Mouse (Mus musculus) testis, postnatal 14 days (tissue): ENCODE measurements around the gene Maz.

Experiments
- DNase-seq: peaks from one replicate; pipeline ENCODE4 v3.0.0; 2021; ENCODE audit warnings: low spot score

The Maz gene

GRCm38 (mm10) chr7:127004122-127004875 lies 22.5 kb downstream of the Maz start:
- no peak for DNase-seq

- DNase-seq = no peak
These were observed 23.2 kb downstream of the Maz start for GRCm38 (mm10) chr7:127003620-127004019.

DNA sequence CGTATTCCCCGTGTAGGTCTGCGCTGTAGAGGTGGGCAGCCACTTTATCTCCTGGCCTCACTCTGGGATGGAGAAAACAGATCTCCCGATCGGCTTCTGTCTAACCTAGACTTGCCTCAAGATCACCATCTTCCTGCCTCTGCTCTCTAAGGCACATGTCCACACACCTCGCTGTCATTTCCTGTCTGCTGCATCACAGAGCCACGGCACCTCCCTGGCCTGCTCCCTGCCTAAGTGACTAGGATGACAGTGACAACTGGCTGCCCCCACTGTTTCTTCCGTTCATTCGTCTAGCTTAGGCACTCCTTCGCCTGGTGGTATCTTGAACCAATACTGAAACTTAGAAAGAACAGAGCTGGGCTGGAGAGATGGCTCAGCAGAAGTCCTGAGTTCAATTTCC lies 27.3 kb downstream of the Maz start:
- no peak for DNase-seq

GRCm38 (mm10) chr7:126996449-126996848 lies 30.4 kb downstream of the Maz start:
- no peak for DNase-seq

DNA sequence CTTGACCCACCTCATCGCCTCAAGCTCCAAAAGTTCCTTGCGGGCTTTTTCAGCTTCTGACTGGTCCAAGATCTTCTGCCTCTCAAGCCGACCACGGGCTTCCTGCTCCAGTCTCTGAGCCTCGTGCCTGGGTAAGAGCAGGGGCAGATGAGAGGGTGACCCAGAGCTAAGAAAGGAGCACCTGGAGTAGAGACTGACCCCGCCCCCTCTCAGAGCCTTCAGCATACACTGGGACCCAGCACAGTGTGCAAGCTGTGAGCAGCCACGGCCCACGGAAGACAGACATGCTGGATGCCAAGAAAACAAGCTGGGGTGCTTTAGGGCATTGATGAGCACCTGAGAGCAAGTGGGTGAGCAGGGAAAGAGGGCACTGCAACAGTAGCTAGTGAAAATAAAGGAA lies 38.0 kb downstream of the Maz start:
- no peak for DNase-seq

DNA sequence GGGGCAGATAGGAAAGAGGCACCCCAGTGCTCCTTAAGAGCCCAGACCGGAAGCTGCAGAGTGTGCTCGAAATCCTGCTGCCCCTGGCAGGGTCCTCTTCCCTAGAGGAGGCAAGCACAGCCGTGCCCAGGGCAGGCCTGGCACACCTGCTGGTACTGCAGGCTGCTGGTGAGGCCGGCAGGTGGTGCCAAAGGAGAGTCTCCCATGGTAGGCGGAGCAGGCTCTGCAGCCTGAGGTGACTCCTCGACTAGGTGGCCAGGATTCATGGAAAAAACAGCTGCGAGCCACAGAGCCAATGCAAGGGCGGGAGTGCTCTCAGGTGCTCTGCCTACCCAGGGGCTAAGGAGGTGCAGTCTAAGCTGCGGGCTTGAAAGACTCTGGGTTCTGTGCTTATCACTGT lies 40.5 kb downstream of the Maz start:
- DNase-seq = no peak

GRCm38 (mm10) chr7:126984667-126985444 lies 42.0 kb downstream of the Maz start:
- DNase-seq = no peak

DNA sequence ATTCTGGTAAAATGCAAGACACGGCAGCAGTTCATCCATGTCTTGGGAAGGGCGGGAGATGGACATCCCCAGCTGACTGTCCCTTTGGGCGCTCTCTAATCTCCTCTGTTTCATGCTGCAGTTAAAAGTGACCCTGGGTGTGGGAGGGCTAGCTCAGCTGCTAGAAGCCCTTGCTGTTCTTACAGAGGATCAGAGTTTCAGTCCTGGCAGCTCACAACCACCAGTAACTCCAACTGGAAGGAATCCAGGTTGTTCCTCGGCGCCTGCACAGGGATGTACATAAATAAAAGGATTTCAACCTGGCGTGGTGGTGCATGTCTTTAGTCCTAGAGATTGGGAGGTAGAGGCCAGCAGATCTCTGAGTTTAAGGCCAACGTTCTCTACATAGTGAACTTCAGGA lies 43.7 kb downstream of the Maz start:
- DNase-seq = no peak

GRCm38 (mm10) chr7:126982054-126982453 lies 44.8 kb downstream of the Maz start:
- no peak for DNase-seq

DNA sequence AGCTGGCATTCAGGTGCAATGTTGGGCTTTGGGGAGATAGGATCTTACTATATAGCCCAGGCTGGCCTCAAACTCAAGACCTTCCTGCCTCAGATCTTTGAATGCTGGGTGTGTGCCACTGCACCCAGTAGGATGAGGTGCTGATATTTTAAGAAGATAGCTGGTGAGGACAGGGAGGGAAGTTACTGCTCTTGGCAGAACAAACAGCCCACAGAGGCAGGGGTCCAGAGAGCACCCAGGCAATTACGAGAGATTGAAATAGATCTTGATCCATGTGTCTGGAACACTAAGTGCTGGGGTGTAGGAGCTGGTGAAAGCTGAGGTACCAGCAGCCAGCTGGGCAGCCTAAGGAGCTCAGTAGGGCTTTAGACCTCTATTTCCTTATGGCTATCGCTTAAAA lies 45.2 kb downstream of the Maz start:
- DNase-seq = no peak

GRCm38 (mm10) chr7:126978841-126979240 lies 48.0 kb downstream of the Maz start:
- DNase-seq = no peak

- DNase-seq = no peak
These were observed 49.9 kb downstream of the Maz start for GRCm38 (mm10) chr7:126976878-126977459.

DNA sequence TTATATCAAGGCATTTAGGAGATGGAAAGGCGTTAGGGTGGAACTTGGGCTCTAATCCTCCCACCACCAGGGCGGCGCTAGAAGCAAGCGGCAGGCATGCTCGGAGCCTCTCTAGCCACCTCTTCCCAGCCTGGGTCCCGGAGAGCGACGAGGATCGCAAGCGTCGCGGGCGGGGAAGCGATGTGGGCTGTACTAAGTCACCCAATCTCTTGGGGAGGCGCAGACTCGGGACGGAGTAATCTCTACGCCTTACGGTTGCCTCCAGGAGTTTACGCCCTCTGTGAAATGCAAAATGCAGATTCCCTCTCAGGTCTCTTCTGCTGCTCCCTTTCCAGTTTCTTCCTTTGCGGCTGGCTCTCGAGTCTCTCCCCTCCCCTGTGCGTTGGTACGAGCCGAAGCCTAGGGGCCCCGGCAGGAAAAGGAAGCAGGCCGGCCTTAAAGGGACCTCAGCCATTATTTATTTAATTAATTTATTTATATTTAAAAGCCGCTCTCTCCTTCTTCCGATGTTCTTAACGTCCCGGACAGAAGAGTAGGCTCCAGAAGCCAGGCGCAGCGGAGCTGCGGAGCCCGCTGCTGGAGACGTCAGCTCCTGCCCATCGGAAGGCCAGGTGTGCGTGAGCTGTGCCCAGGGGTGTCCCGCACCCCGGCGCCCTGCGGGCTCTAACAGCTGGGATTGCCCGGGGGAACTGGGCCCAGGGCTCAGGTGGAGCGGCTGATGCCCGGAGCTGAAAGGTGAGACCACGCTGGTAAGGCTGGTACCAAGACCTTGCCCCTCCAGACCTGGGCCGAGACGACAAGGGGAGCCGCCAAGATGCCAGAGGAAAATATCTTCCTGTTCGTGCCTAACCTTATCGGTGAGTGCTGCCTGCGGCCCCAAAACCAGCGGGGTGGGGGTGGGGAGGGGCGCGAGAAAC lies 50.6 kb downstream of the Maz start, which contains the start of gene Cdiptos:
TSS of gene Cdiptos (minus strand) at position 149 of the 917 bp plus-strand sequence.
- DNase-seq = peak; percentile 93

- no peak for DNase-seq
These were observed 51.1 kb downstream of the Maz start, which contains the start of gene Cdipt for GRCm38 (mm10) chr7:126975893-126975949. TSS of gene Cdipt (plus strand) at chr7:126975914.

GRCm38 (mm10) chr7:126975493-126975892 lies 51.3 kb downstream of the Maz start:
- peak; percentile 43 for DNase-seq
